Mouse (Mus musculus) kidney, adult 2 months (tissue): ENCODE measurements around the gene Oxct2a.

Source experiments
- CTCF ChIP-seq: fragments of 200-500 bp; conservative IDR thresholded peaks from 2 replicates; pipeline ENCODE4 v1.5.1; 2011; ENCODE audit warnings: low read depth, mild to moderate bottlenecking, control low read depth, low read length, moderate library complexity, mixed read lengths; ENCODE audit not compliant: insufficient read depth, insufficient read length
- POLR2A ChIP-seq: fragments of 200-500 bp; IDR thresholded peaks from one replicate; pipeline ENCODE4 v1.6.1; 2011; ENCODE audit warnings: low read depth, low read length, control low read depth

- no peak for TF ChIP-seq POLR2A
- no peak for TF ChIP-seq CTCF
These were observed 16.4 kb downstream of the Oxct2a start for GRCm38 (mm10) chr4:123306999-123307398.
